Mouse (Mus musculus) monocyte, adult 5-6 weeks (primary cell): ENCODE measurements around the gene 4931414P19Rik. TPM values are rescaled to one million over a fixed set of nuclear protein-coding genes. Genes with fewer than 3 reads are reported as not detected.

Experiments used
- ATAC-seq: fragments of 153-309, 156-312 bp; replicated peaks from 2 replicates; pipeline ENCODE4 v1.8.0; 2017; ENCODE audit warnings: mild to moderate bottlenecking; ENCODE audit not compliant: low TSS enrichment, insufficient number of reproducible peaks, severe bottlenecking, poor library complexity, low FRiP score
- total RNA-seq: library from RNA; stranded (forward); fragments of 200-1000, 200-491, 200-594 nt; gene quantifications from 3 replicates; pipeline ENCODE4 v1.2.3, GENCODE M21; 2017

4931414P19Rik gene
- total RNA-seq, 1 experiment from 2014 or later: 3.2 TPM

- ATAC-seq: no peak
Measured at GRCm38 (mm10) chr14:54569451-54570392, 36.1 kb downstream of the 4931414P19Rik start.

- ATAC-seq: peak; percentile 78
Measured at GRCm38 (mm10) chr14:54568694-54569414, 36.9 kb downstream of the 4931414P19Rik start.

- ATAC-seq: no peak
Measured at GRCm38 (mm10) chr14:54560527-54561242, 45.1 kb downstream of the 4931414P19Rik start.

- no peak for ATAC-seq
Measured at GRCm38 (mm10) chr14:54557330-54557729, 48.5 kb downstream of the 4931414P19Rik start.

- peak; percentile 91 for ATAC-seq
Measured at GRCm38 (mm10) chr14:54553975-54554769, 51.6 kb downstream of the 4931414P19Rik start, which contains the start of gene Haus4. TSS of gene Haus4 (minus strand) at chr14:54554616.

GRCm38 (mm10) chr14:54553454-54553974, 52.3 kb downstream of the 4931414P19Rik start:
- ATAC-seq: 0 out of 2 replicates have a peak, but pooled peaks have one; percentile 1

- ATAC-seq: no peak
Measured at GRCm38 (mm10) chr14:54544703-54545102, 61.1 kb downstream of the 4931414P19Rik start.

- ATAC-seq: no peak
Measured at GRCm38 (mm10) chr14:54540771-54541170, 65.0 kb downstream of the 4931414P19Rik start.

- no peak for ATAC-seq
Measured at GRCm38 (mm10) chr14:54538580-54538979, 67.2 kb downstream of the 4931414P19Rik start.

Other genes with a start within 250 kb of the 4931414P19Rik start
- gene Oxa1l, start 245.2 kb downstream of the 4931414P19Rik start, total RNA-seq: 24.6 to 34.7 TPM (median 29.1 TPM) in 3 replicates
- gene Slc7a7, start 188.2 kb downstream of the 4931414P19Rik start, total RNA-seq: 11.3 to 16.7 TPM (median 13.6 TPM) in 3 replicates
- gene Mrpl52, start 179.1 kb downstream of the 4931414P19Rik start, total RNA-seq: 49.3 to 72.4 TPM (median 52.8 TPM) in 3 replicates
- gene Mmp14, start 174.4 kb downstream of the 4931414P19Rik start, total RNA-seq: 0.78 to 0.96 TPM in 2 of 3 replicates, not detected in the other
- 49.1 to 94.7 TPM (median 53.7 TPM) in 3 replicates for gene Lrp10, start 141.9 kb downstream of the 4931414P19Rik start, total RNA-seq
- gene Rem2, start 129.9 kb downstream of the 4931414P19Rik start, total RNA-seq: 0.68 TPM in 1 of 3 replicates, not detected in the others
- 16.6 to 25.4 TPM (median 16.8 TPM) in 3 replicates for gene Prmt5, start 88.5 kb downstream of the 4931414P19Rik start, total RNA-seq
- gene Haus4, start 51.4 kb downstream of the 4931414P19Rik start, total RNA-seq: 22.6 to 36.0 TPM (median 32.4 TPM) in 3 replicates
- 0.43 to 2.9 TPM (median 0.67 TPM) in 3 replicates for gene Ajuba, start 28.4 kb downstream of the 4931414P19Rik start, total RNA-seq
- 30.4 to 56.5 TPM (median 43.4 TPM) in 3 replicates for gene Psmb5, start 12.0 kb upstream of the 4931414P19Rik start, total RNA-seq
- gene Psmb11, start 15.4 kb upstream of the 4931414P19Rik start, total RNA-seq: not detected in 3 replicates
- gene Gm17606, start 35.0 kb upstream of the 4931414P19Rik start, total RNA-seq: not detected in 3 replicates
- 0.48 to 2.6 TPM in 2 of 3 replicates, not detected in the other for gene Cdh24, start 35.4 kb upstream of the 4931414P19Rik start, total RNA-seq
- gene 1700123O20Rik, start 80.2 kb upstream of the 4931414P19Rik start, total RNA-seq: 24.1 to 34.0 TPM (median 32.3 TPM) in 3 replicates
- gene Acin1, start 80.9 kb upstream of the 4931414P19Rik start, total RNA-seq: 259 to 427 TPM (median 322 TPM) in 3 replicates
- gene Gm29776, start 92.8 kb upstream of the 4931414P19Rik start, total RNA-seq: 0.67 TPM in 1 of 3 replicates, not detected in the others
- 2.7 to 7.2 TPM in 2 of 3 replicates, not detected in the other for gene Cebpe, start 106.2 kb upstream of the 4931414P19Rik start, total RNA-seq
- 2.8 to 7.0 TPM (median 4.5 TPM) in 3 replicates for gene Slc7a8, start 176.0 kb upstream of the 4931414P19Rik start, total RNA-seq
- not detected in 3 replicates for gene Rnf212b, start 208.1 kb upstream of the 4931414P19Rik start, total RNA-seq